Mouse (Mus musculus) kidney, postnatal 0 days (tissue): ENCODE results near the gene Tec. TPM values are rescaled to one million over a fixed set of nuclear protein-coding genes. Genes with fewer than 3 reads are reported as not detected.

Experiments
- ATAC-seq: fragments of 200-750 bp; cut with Nextera tagmentation; replicated peaks from 2 replicates; pipeline ENCODE4 v1.8.0; 2017; ENCODE audit warnings: low read depth, moderate number of reproducible peaks, moderate TSS enrichment, moderate library complexity; ENCODE audit not compliant: low FRiP score
- DNase-seq: peaks from one replicate; pipeline ENCODE4 v3.0.0-alpha.2; 2016; ENCODE audit warnings: low spot score
- H3K27ac ChIP-seq: fragments of 300-500 bp; sonication (generic); 2 replicates; pipeline ENCODE4 v1.5.1; 2014; ENCODE audit warnings: mild to moderate bottlenecking
- H3K27me3 ChIP-seq: fragments of 300-500 bp; sonication (generic); 2 replicates; pipeline ENCODE4 v1.6.1; 2014; ENCODE audit warnings: low read length, mixed read lengths; ENCODE audit not compliant: insufficient read depth
- H3K36me3 ChIP-seq: fragments of 300-500 bp; sonication (generic); 2 replicates; pipeline ENCODE4 v1.6.1; 2014; ENCODE audit warnings: low read length, mixed read lengths; ENCODE audit not compliant: insufficient read depth
- H3K4me1 ChIP-seq: fragments of 300-500 bp; sonication (generic); replicated peaks from 2 replicates; pipeline ENCODE4 v1.6.1; 2014; ENCODE audit warnings: antibody characterized with exemption, low read length, mixed read lengths; ENCODE audit not compliant: insufficient read depth
- H3K4me2 ChIP-seq: fragments of 300-500 bp; sonication (generic); 2 replicates; pipeline ENCODE4 v1.6.1; 2014; ENCODE audit warnings: mild to moderate bottlenecking, low read length, moderate library complexity, mixed read lengths
- H3K4me3 ChIP-seq: fragments of 300-500 bp; sonication (generic); replicated peaks from 2 replicates; pipeline ENCODE4 v1.5.1; 2014; ENCODE audit warnings: low read depth, low read length
- H3K9ac ChIP-seq: fragments of 300-500 bp; sonication (generic); 2 replicates; pipeline ENCODE4 v1.6.1; 2014; ENCODE audit warnings: low read depth, low read length
- H3K9me3 ChIP-seq: fragments of 300-500 bp; sonication (generic); replicated peaks from 2 replicates; pipeline ENCODE4 v1.6.1; 2016; ENCODE audit warnings: low read length, inconsistent platforms, mixed read lengths
- CTCF ChIP-seq: IDR thresholded peaks from 2 replicates; pipeline ENCODE4 v1.5.1; 2016; ENCODE audit warnings: antibody characterized with exemption, low read depth, mild to moderate bottlenecking, moderate library complexity
- WGBS: fragments of 180-500 bp; shearing (Covaris S2); extraction: QIAGEN DNeasy Blood & Tissue Kit; methylation state at CpG from one replicate; pipeline ENCODE4 v1.1.7; 2014; 5-methylcytosine and 5-hydroxymethylcytosine counted together
- polyA plus RNA-seq: library from polyadenylated mRNA; unstranded; fragments of >200 nt; fragmentation: Nextera tagmentation; extraction: Ambion mirVana; gene quantifications from 2 replicates; pipeline ENCODE4 v1.2.1, GENCODE M21; 2015

Tec gene
- polyA plus RNA-seq, 1 experiment from 2014 or later = 8.4 TPM

- no peak overlapping the region for H3K9ac ChIP-seq
- no peak overlapping the region for H3K4me2 ChIP-seq
- no peak for ATAC-seq
- no peak for DNase-seq
- H3K4me1 ChIP-seq = peaks cover 13% of the 10 kb centered on the region
- no peak overlapping the region for H3K4me3 ChIP-seq
- WGBS = 90% methylated on average over 3 of the region's 3 CpGs
- H3K9me3 ChIP-seq = no peaks in the 10 kb centered on the region
- TF ChIP-seq CTCF = no peak
- no peak overlapping the region for H3K27ac ChIP-seq
- no peaks in the 10 kb centered on the region for H3K36me3 ChIP-seq
- H3K27me3 ChIP-seq = no peaks in the 10 kb centered on the region
These were observed 43.0 kb upstream of the Tec start for GRCm38 (mm10) chr5:72911284-72911683.

GRCm38 (mm10) chr5:72910373-72910772 lies 42.1 kb upstream of the Tec start:
- H3K4me3 ChIP-seq = no peak overlapping the region
- H3K9me3 ChIP-seq = no peaks in the 10 kb centered on the region
- TF ChIP-seq CTCF = no peak
- peaks cover 5% of the 10 kb centered on the region; the same call in 1 of the 2 replicates for H3K4me1 ChIP-seq
- WGBS = 86% methylated on average over 1 of the region's 1 CpGs
- no peak overlapping the region for H3K4me2 ChIP-seq
- no peak overlapping the region for H3K9ac ChIP-seq
- H3K27me3 ChIP-seq = no peaks in the 10 kb centered on the region
- no peaks in the 10 kb centered on the region for H3K36me3 ChIP-seq
- H3K27ac ChIP-seq = no peak overlapping the region
- ATAC-seq (no peak), DNase-seq (no peak)

- no peaks in the 10 kb centered on the region for H3K27me3 ChIP-seq
- no peak overlapping the region for H3K27ac ChIP-seq
- peaks cover 5% of the 10 kb centered on the region; the same call in 1 of the 2 replicates for H3K4me1 ChIP-seq
- no peak for TF ChIP-seq CTCF
- DNase-seq = no peak
- WGBS = 80% methylated on average over 4 of the region's 4 CpGs
- H3K36me3 ChIP-seq = no peaks in the 10 kb centered on the region
- no peaks in the 10 kb centered on the region for H3K9me3 ChIP-seq
- no peak overlapping the region for H3K4me3 ChIP-seq
- H3K4me2 ChIP-seq = no peak overlapping the region
- no peak for ATAC-seq
- no peak overlapping the region for H3K9ac ChIP-seq
These were observed 41.1 kb upstream of the Tec start for GRCm38 (mm10) chr5:72909363-72909762.

- 75% methylated on average over 8 of the region's 8 CpGs for WGBS
- no peaks in the 10 kb centered on the region for H3K9me3 ChIP-seq
- peaks cover 5% of the 10 kb centered on the region; the same call in 1 of the 2 replicates for H3K4me1 ChIP-seq
- no peak overlapping the region for H3K27ac ChIP-seq
- no peaks in the 10 kb centered on the region for H3K27me3 ChIP-seq
- no peak for DNase-seq
- no peaks in the 10 kb centered on the region for H3K36me3 ChIP-seq
- H3K4me2 ChIP-seq = no peak overlapping the region
- H3K9ac ChIP-seq = no peak overlapping the region
- TF ChIP-seq CTCF = no peak
- H3K4me3 ChIP-seq = no peak overlapping the region
- no peak for ATAC-seq
These were observed 40.1 kb upstream of the Tec start for GRCm38 (mm10) chr5:72908324-72908936.

- Histone ChIP-seq H3K4me1 (no peaks in the 10 kb centered on the region), H3K9me3 (no peaks in the 10 kb centered on the region), H3K27ac (no peak overlapping the region), H3K4me3 (no peak overlapping the region), H3K27me3 (no peaks in the 10 kb centered on the region), H3K9ac (no peak overlapping the region), H3K4me2 (no peak overlapping the region), H3K36me3 (no peaks in the 10 kb centered on the region)
- DNase-seq = no peak
- TF ChIP-seq CTCF = no peak
- WGBS = 70% methylated on average over 6 of the region's 6 CpGs
- no peak for ATAC-seq
These were observed 39.1 kb upstream of the Tec start for GRCm38 (mm10) chr5:72907402-72907801.

GRCm38 (mm10) chr5:72904903-72905790 lies 36.9 kb upstream of the Tec start:
- peak; percentile 34 for DNase-seq
- TF ChIP-seq CTCF = no peak
- Histone ChIP-seq H3K27me3 (no peaks in the 10 kb centered on the region), H3K9me3 (no peaks in the 10 kb centered on the region), H3K4me2 (no peak overlapping the region), H3K9ac (no peak overlapping the region), H3K4me1 (no peaks in the 10 kb centered on the region), H3K27ac (no peak overlapping the region), H3K36me3 (no peaks in the 10 kb centered on the region), H3K4me3 (no peak overlapping the region)
- no peak for ATAC-seq
- WGBS = 71% methylated on average over 18 of the region's 18 CpGs
